Mouse (Mus musculus): ENCODE data around the gene Hjurp. TPM values are rescaled to one million over a fixed set of nuclear protein-coding genes. Genes with fewer than 3 reads are reported as not detected.

Gene Hjurp
- polyA plus RNA-seq, 1 experiment from 2014 or later: 145 TPM

GRCm38 (mm10) chr1:88218591-88218990 is 58.8 kb downstream of the Hjurp start:
- H3K4me3 ChIP-seq: no peak overlapping the region
- no peaks in the 10 kb centered on the region for H3K27me3 ChIP-seq
- no peak overlapping the region for H3K4me2 ChIP-seq
- H3K9ac ChIP-seq: no peak overlapping the region
- no peak for ATAC-seq
- H3K4me1 ChIP-seq: no peaks in the 10 kb centered on the region
- no peaks in the 10 kb centered on the region for H3K36me3 ChIP-seq (ENCODE audit: poor library complexity, severe bottlenecking)
- whole genome bisulfite sequencing: 49% methylated on average over 4 of the region's 4 CpGs
- no peak overlapping the region for H3K27ac ChIP-seq
- peaks cover 41% of the 10 kb centered on the region for H3K9me3 ChIP-seq (replicated peaks)

GRCm38 (mm10) chr1:88218051-88218450 is 59.4 kb downstream of the Hjurp start:
- no peak overlapping the region for H3K27ac ChIP-seq
- no peaks in the 10 kb centered on the region for H3K4me1 ChIP-seq
- ATAC-seq: no peak
- H3K36me3 ChIP-seq (ENCODE audit: poor library complexity, severe bottlenecking): no peaks in the 10 kb centered on the region
- no peaks in the 10 kb centered on the region for H3K27me3 ChIP-seq
- no peak overlapping the region for H3K4me3 ChIP-seq
- no peak overlapping the region for H3K9ac ChIP-seq
- 75% methylated on average over 9 of the region's 9 CpGs for WGBS
- H3K4me2 ChIP-seq: no peak overlapping the region
- peaks cover 46% of the 10 kb centered on the region for H3K9me3 ChIP-seq (replicated peaks)

GRCm38 (mm10) chr1:88217576-88217975 is 59.9 kb downstream of the Hjurp start:
- WGBS: 40% methylated on average over 3 of the region's 3 CpGs
- peaks cover 51% of the 10 kb centered on the region for H3K9me3 ChIP-seq (replicated peaks)

GRCm38 (mm10) chr1:88217144-88217543 is 60.3 kb downstream of the Hjurp start:
- H3K9ac ChIP-seq: no peak overlapping the region
- H3K4me3 ChIP-seq: no peak overlapping the region
- peaks cover 54% of the 10 kb centered on the region for H3K9me3 ChIP-seq (replicated peaks)
- H3K27me3 ChIP-seq: no peaks in the 10 kb centered on the region
- H3K4me1 ChIP-seq: no peaks in the 10 kb centered on the region
- H3K27ac ChIP-seq: no peak overlapping the region
- H3K36me3 ChIP-seq (ENCODE audit: poor library complexity, severe bottlenecking): no peaks in the 10 kb centered on the region
- no peak overlapping the region for H3K4me2 ChIP-seq
- no peak for ATAC-seq
- 63% methylated on average over 2 of the region's 2 CpGs for WGBS

More at GRCm38 (mm10) chr1:88217576-88217975, 59.9 kb downstream of the Hjurp start:
- H3K4me3 ChIP-seq: no peak overlapping the region
- H3K4me1 ChIP-seq: no peaks in the 10 kb centered on the region
- no peaks in the 10 kb centered on the region for H3K36me3 ChIP-seq (ENCODE audit: poor library complexity, severe bottlenecking)
- H3K27me3 ChIP-seq: no peaks in the 10 kb centered on the region
- no peak overlapping the region for H3K27ac ChIP-seq
- H3K4me2 ChIP-seq: no peak overlapping the region
- H3K9ac ChIP-seq: no peak overlapping the region
- ATAC-seq: no peak

- Histone ChIP-seq H3K27ac (no peak overlapping the region), H3K4me1 (no peaks in the 10 kb centered on the region), H3K4me2 (no peak overlapping the region), H3K36me3 (ENCODE audit: poor library complexity, severe bottlenecking) (no peaks in the 10 kb centered on the region), H3K9me3 (replicated peaks) (peaks cover 58% of the 10 kb centered on the region), H3K27me3 (no peaks in the 10 kb centered on the region), H3K9ac (no peak overlapping the region), H3K4me3 (no peak overlapping the region)
- 67% methylated on average over 2 of the region's 2 CpGs for WGBS
- no peak for ATAC-seq
Observed at GRCm38 (mm10) chr1:88216551-88216950, 60.9 kb downstream of the Hjurp start.

- H3K36me3 ChIP-seq (ENCODE audit: poor library complexity, severe bottlenecking): no peaks in the 10 kb centered on the region
- ATAC-seq: no peak
- H3K4me1 ChIP-seq: no peaks in the 10 kb centered on the region
- no peak overlapping the region for H3K9ac ChIP-seq
- H3K4me3 ChIP-seq: no peak overlapping the region
- no peaks in the 10 kb centered on the region for H3K27me3 ChIP-seq
- H3K27ac ChIP-seq: no peak overlapping the region
- H3K4me2 ChIP-seq: no peak overlapping the region
- peaks cover 61% of the 10 kb centered on the region for H3K9me3 ChIP-seq (replicated peaks)
- WGBS: 71% methylated on average over 10 of the region's 10 CpGs
Observed at GRCm38 (mm10) chr1:88215466-88216380, 61.7 kb downstream of the Hjurp start.

GRCm38 (mm10) chr1:88214462-88214952 is 62.9 kb downstream of the Hjurp start:
- no peaks in the 10 kb centered on the region for H3K4me1 ChIP-seq
- H3K9ac ChIP-seq: no peak overlapping the region
- peaks cover 61% of the 10 kb centered on the region for H3K9me3 ChIP-seq (replicated peaks)
- H3K27me3 ChIP-seq: no peaks in the 10 kb centered on the region
- no peak for ATAC-seq
- no peak overlapping the region for H3K4me3 ChIP-seq
- H3K36me3 ChIP-seq (ENCODE audit: poor library complexity, severe bottlenecking): no peaks in the 10 kb centered on the region
- WGBS: 79% methylated on average over 2 of the region's 2 CpGs
- H3K4me2 ChIP-seq: no peak overlapping the region
- H3K27ac ChIP-seq: no peak overlapping the region

- Histone ChIP-seq H3K27ac (no peak overlapping the region), H3K9me3 (replicated peaks) (peaks cover 61% of the 10 kb centered on the region), H3K9ac (no peak overlapping the region), H3K27me3 (no peaks in the 10 kb centered on the region), H3K4me2 (no peak overlapping the region), H3K4me3 (no peak overlapping the region), H3K36me3 (ENCODE audit: poor library complexity, severe bottlenecking) (no peaks in the 10 kb centered on the region), H3K4me1 (no peaks in the 10 kb centered on the region)
- no peak for ATAC-seq
- WGBS: 83% methylated on average over 2 of the region's 2 CpGs
Observed at GRCm38 (mm10) chr1:88213766-88214461, 63.5 kb downstream of the Hjurp start.

GRCm38 (mm10) chr1:88213061-88213460 is 64.4 kb downstream of the Hjurp start:
- 77% methylated on average over 1 of the region's 1 CpGs for WGBS
- peaks cover 61% of the 10 kb centered on the region for H3K9me3 ChIP-seq (replicated peaks)

More at GRCm38 (mm10) chr1:88213061-88213460, 64.4 kb downstream of the Hjurp start:
- Histone ChIP-seq H3K27me3 (no peaks in the 10 kb centered on the region), H3K36me3 (ENCODE audit: poor library complexity, severe bottlenecking) (no peaks in the 10 kb centered on the region), H3K4me2 (no peak overlapping the region), H3K9ac (no peak overlapping the region), H3K4me1 (no peaks in the 10 kb centered on the region), H3K4me3 (no peak overlapping the region), H3K27ac (no peak overlapping the region)
- ATAC-seq: no peak

Other genes starting within 250 kb of the Hjurp start
- gene Ugt1a10, start 222.2 kb downstream of the Hjurp start, polyA plus RNA-seq (2015; fragmentation: Nextera tagmentation; extraction: Ambion mirVana): not detected in 2 replicates
- gene Ugt1a9, start 206.8 kb downstream of the Hjurp start, polyA plus RNA-seq (2015; fragmentation: Nextera tagmentation; extraction: Ambion mirVana): not detected in 2 replicates
- not detected in 2 replicates for gene Ugt1a8, start 189.8 kb downstream of the Hjurp start, polyA plus RNA-seq (2015; fragmentation: Nextera tagmentation; extraction: Ambion mirVana)
- gene Ugt1a7c, start 182.6 kb downstream of the Hjurp start, polyA plus RNA-seq (2015; fragmentation: Nextera tagmentation; extraction: Ambion mirVana): 0.35 and 0.53 TPM in 2 replicates
- gene Ugt1a6b, start 174.4 kb downstream of the Hjurp start, polyA plus RNA-seq (2015; fragmentation: Nextera tagmentation; extraction: Ambion mirVana): 0.48 and 1.1 TPM in 2 replicates
- gene Ugt1a6a, start 142.8 kb downstream of the Hjurp start, polyA plus RNA-seq (2015; fragmentation: Nextera tagmentation; extraction: Ambion mirVana): 1.1 and 1.4 TPM in 2 replicates
- gene Ugt1a5, start 111.6 kb downstream of the Hjurp start, polyA plus RNA-seq (2015; fragmentation: Nextera tagmentation; extraction: Ambion mirVana): not detected in 2 replicates
- gene Ugt1a2, start 77.0 kb downstream of the Hjurp start, polyA plus RNA-seq (2015; fragmentation: Nextera tagmentation; extraction: Ambion mirVana): not detected in 2 replicates
- gene Dnajb3, start 71.9 kb downstream of the Hjurp start, polyA plus RNA-seq (2015; fragmentation: Nextera tagmentation; extraction: Ambion mirVana): 11.1 and 12.5 TPM in 2 replicates
- not detected in 2 replicates for gene Ugt1a1, start 65.7 kb downstream of the Hjurp start, polyA plus RNA-seq (2015; fragmentation: Nextera tagmentation; extraction: Ambion mirVana)
- gene Mroh2a, start 50.6 kb downstream of the Hjurp start, polyA plus RNA-seq (2015; fragmentation: Nextera tagmentation; extraction: Ambion mirVana): 1.7 TPM in 2 replicates
- gene Trpm8, start within 50 bp of the Hjurp start, polyA plus RNA-seq (2015; fragmentation: Nextera tagmentation; extraction: Ambion mirVana): 0.06 TPM in 1 of 2 replicates, not detected in the other
- gene Spp2, start 129.3 kb upstream of the Hjurp start, polyA plus RNA-seq (2015; fragmentation: Nextera tagmentation; extraction: Ambion mirVana): 0.47 TPM in 1 of 2 replicates, not detected in the other
- gene Glrp1, start 232.4 kb upstream of the Hjurp start, polyA plus RNA-seq (2015; fragmentation: Nextera tagmentation; extraction: Ambion mirVana): not detected in 2 replicates